Mouse (Mus musculus): ENCODE data around the gene Dnajb1. TPM values are rescaled to one million over a fixed set of nuclear protein-coding genes. Genes with fewer than 3 reads are reported as not detected.
"Not testable (repeated sequence)": the region's sequence is repeated elsewhere in the genome, so short reads cannot be mapped to it uniquely, and the experiment has no call there.

The Dnajb1 gene
- polyA plus RNA-seq, 1 experiment = 27.7 TPM

DNA sequence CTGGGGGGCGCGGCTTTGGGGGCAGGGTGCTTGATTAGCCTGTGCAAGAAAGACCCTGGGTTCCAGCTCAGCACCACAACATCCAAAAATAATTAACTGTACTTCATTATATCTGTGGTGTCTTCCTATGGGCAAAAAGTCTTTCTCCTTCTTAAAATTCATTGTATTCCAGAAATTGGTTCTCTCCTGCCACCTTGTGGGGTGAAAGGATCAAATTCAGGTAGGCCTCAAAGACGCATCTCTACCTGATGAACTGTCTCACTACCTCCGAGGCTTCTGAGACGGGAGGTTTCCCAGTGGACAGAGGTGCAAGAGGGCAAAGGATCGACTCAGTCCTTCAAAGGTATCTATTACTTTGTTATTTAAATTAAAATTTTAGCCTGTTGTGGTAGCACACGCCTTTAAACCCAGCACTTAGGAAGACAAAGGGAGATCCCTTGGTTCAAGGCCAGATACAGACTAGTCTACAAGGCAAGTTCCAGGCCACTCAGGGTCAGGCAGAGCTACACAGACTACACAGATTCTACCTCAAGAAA lies 17.4 kb upstream of the Dnajb1 start:
- H3K4me1 ChIP-seq (ENCODE audit: control insufficient read depth, insufficient read depth, low read length) = no peaks in the 10 kb centered on the region; the same call in 1 of the 2 replicates
- H3K27ac ChIP-seq (ENCODE audit: insufficient read depth, low read length) = no peak overlapping the region
- no peak overlapping the region for H3K4me3 ChIP-seq (ENCODE audit: insufficient read depth, low read length)
- no peak for TF ChIP-seq POLR2A (IDR thresholded peaks at IDR 0.05; ENCODE audit: low read depth, low read length)
- TF ChIP-seq CTCF (IDR thresholded peaks at IDR 0.05; ENCODE audit: borderline replicate concordance, insufficient read depth, low read length) = no peak

- peak overlapping the region; percentile 35 for H3K4me3 ChIP-seq (ENCODE audit: insufficient read depth, low read length)
- no peak overlapping the region for H3K27ac ChIP-seq (ENCODE audit: insufficient read depth, low read length)
- no peaks in the 10 kb centered on the region; the same call in 1 of the 2 replicates for H3K4me1 ChIP-seq (ENCODE audit: control insufficient read depth, insufficient read depth, low read length)
- TF ChIP-seq CTCF (IDR thresholded peaks at IDR 0.05; ENCODE audit: borderline replicate concordance, insufficient read depth, low read length) (no peak), POLR2A (IDR thresholded peaks at IDR 0.05; ENCODE audit: low read depth, low read length) (no peak)
Measured at GRCm38 (mm10) chr8:83592682-83593081, 15.3 kb upstream of the Dnajb1 start.

DNA sequence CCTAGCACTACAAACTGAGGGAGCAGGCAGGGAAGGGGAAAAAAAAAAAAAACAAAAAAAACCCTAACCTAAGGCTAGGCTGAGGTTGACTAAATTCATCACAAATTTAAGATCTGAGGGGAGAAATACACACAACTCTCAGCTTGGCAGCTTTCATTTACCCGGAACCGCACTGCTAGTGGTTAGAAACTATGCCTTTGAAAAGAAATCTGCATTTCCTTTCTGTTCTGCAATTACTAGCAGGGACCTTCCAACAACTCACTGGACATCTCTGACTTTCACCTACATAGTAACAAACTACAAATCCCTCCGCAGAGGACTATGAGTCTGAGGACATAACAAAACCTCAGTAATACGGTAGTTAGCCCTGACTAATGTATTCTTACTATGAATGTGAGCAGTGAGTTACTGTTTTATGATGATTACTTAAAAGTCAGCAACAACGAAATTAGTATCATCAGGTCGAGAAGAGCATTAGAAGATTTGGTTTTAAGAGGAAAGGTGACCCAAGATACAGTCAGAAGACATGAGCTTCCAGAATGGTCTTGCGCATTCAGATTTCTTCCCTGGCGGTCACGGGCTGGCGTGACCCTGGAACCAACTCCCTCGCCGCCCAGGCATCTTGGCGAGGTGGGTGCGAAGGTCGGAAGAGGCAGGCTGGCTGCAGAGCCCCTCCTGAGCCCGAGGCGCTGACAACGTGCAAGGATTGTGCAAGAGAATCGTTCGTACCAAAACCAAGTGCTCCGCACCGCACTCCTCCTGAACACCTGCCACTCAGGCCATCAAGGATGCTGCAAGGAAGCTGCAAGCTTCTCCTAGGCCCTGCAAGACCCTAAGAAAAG lies 14.4 kb upstream of the Dnajb1 start:
- Histone ChIP-seq H3K4me1 (ENCODE audit: control insufficient read depth, insufficient read depth, low read length) (no peaks in the 10 kb centered on the region; the same call in 1 of the 2 replicates), H3K4me3 (ENCODE audit: insufficient read depth, low read length) (peak overlapping the region; percentile 88), H3K27ac (ENCODE audit: insufficient read depth, low read length) (no peak overlapping the region)
- TF ChIP-seq CTCF (IDR thresholded peaks at IDR 0.05; ENCODE audit: borderline replicate concordance, insufficient read depth, low read length) (no peak), POLR2A (IDR thresholded peaks at IDR 0.05; ENCODE audit: low read depth, low read length) (no peak)

- peak overlapping the region; percentile 88 for H3K4me3 ChIP-seq (ENCODE audit: insufficient read depth, low read length)
Measured at GRCm38 (mm10) chr8:83594167-83595049, 13.6 kb upstream of the Dnajb1 start.

DNA sequence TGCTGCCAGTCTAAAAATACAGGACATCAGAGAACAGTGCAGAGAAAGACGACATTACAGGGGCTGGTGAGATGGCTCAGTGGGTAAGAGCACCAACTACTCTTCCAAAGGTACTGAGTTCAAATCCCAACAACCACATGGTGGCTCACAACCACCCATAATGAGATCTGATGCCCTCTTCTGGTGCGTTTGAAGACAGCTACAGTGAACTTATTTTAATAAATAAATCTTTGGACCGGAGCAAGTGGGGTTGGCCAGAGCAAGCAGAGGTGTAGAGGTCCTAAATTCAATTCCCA lies 13.0 kb upstream of the Dnajb1 start:
- not testable (repeated sequence) for H3K4me1 ChIP-seq (ENCODE audit: control insufficient read depth, insufficient read depth, low read length)
- Histone ChIP-seq H3K4me3 (ENCODE audit: insufficient read depth, low read length) (peak overlapping the region; percentile 35), H3K27ac (ENCODE audit: insufficient read depth, low read length) (peak overlapping the region; percentile 66)

More at GRCm38 (mm10) chr8:83594167-83595049, 13.6 kb upstream of the Dnajb1 start:
- peak overlapping the region; percentile 66 for H3K27ac ChIP-seq (ENCODE audit: insufficient read depth, low read length)
- H3K4me1 ChIP-seq (ENCODE audit: control insufficient read depth, insufficient read depth, low read length) = no peaks in the 10 kb centered on the region; the same call in 1 of the 2 replicates
- TF ChIP-seq POLR2A (IDR thresholded peaks at IDR 0.05; ENCODE audit: low read depth, low read length) (peak; percentile 88), CTCF (IDR thresholded peaks at IDR 0.05; ENCODE audit: borderline replicate concordance, insufficient read depth, low read length) (no peak)

DNA sequence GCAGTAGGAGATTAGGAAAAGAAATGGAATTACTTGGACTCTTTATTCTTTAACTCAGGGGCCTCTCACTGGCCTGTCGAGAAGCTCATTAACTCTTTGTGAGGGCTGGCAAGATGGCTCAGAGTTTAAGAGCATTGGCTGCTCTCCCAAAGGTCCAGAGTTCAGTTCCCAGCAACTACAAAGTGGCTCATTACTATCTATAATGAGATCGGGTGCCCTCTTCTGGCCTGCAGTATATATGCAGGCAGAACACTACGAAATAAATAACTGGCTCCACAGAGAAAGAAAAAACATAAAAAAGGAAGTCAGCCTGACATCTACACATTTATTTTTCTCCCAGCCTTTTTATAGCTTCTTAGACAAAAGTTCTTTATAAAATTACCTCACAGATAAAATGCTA lies 11.6 kb upstream of the Dnajb1 start:
- no peak overlapping the region for H3K4me3 ChIP-seq (ENCODE audit: insufficient read depth, low read length)
- TF ChIP-seq POLR2A (IDR thresholded peaks at IDR 0.05; ENCODE audit: low read depth, low read length) (no peak), CTCF (IDR thresholded peaks at IDR 0.05; ENCODE audit: borderline replicate concordance, insufficient read depth, low read length) (no peak)
- no peak overlapping the region for H3K27ac ChIP-seq (ENCODE audit: insufficient read depth, low read length)
- no peaks in the 10 kb centered on the region; the same call in 1 of the 2 replicates for H3K4me1 ChIP-seq (ENCODE audit: control insufficient read depth, insufficient read depth, low read length)

GRCm38 (mm10) chr8:83598146-83598545 lies 9.8 kb upstream of the Dnajb1 start:
- Histone ChIP-seq H3K27ac (ENCODE audit: insufficient read depth, low read length) (no peak overlapping the region), H3K4me3 (ENCODE audit: insufficient read depth, low read length) (no peak overlapping the region), H3K4me1 (ENCODE audit: control insufficient read depth, insufficient read depth, low read length) (peaks cover 10% of the 10 kb centered on the region; the same call in 1 of the 2 replicates)
- no peak for TF ChIP-seq CTCF (IDR thresholded peaks at IDR 0.05; ENCODE audit: borderline replicate concordance, insufficient read depth, low read length)
- TF ChIP-seq POLR2A (IDR thresholded peaks at IDR 0.05; ENCODE audit: low read depth, low read length) = no peak

- TF ChIP-seq CTCF (IDR thresholded peaks at IDR 0.05; ENCODE audit: borderline replicate concordance, insufficient read depth, low read length) = no peak
- H3K4me3 ChIP-seq (ENCODE audit: insufficient read depth, low read length) = no peak overlapping the region
- H3K4me1 ChIP-seq (ENCODE audit: control insufficient read depth, insufficient read depth, low read length) = peaks cover 10% of the 10 kb centered on the region; the same call in 1 of the 2 replicates
- H3K27ac ChIP-seq (ENCODE audit: insufficient read depth, low read length) = no peak overlapping the region
Measured at GRCm38 (mm10) chr8:83599814-83600213, 8.2 kb upstream of the Dnajb1 start.

- TF ChIP-seq CTCF (IDR thresholded peaks at IDR 0.05; ENCODE audit: borderline replicate concordance, insufficient read depth, low read length) = no peak
- 0 out of 2 replicates have a peak, but pooled peaks have one; percentile 31 for TF ChIP-seq POLR2A (IDR thresholded peaks at IDR 0.05; ENCODE audit: low read depth, low read length)
- Histone ChIP-seq H3K27ac (ENCODE audit: insufficient read depth, low read length) (peak overlapping the region; percentile 84), H3K4me3 (ENCODE audit: insufficient read depth, low read length) (no peak overlapping the region), H3K4me1 (ENCODE audit: control insufficient read depth, insufficient read depth, low read length) (peaks cover 10% of the 10 kb centered on the region; the same call in 1 of the 2 replicates)
Measured at GRCm38 (mm10) chr8:83602650-83603029, 5.4 kb upstream of the Dnajb1 start.

Measured in embryonic fibroblast, embryonic 13.5 days (primary cell).